Mouse (Mus musculus) left cerebral cortex, postnatal 36 days (tissue): ENCODE data around the gene Rnpepl1. TPM values are rescaled to one million over a fixed set of nuclear protein-coding genes. Genes with fewer than 3 reads are reported as not detected.

Experiments
- DNase-seq, 2 experiments: peaks; one replicate each; pipeline ENCODE4 v3.0.0; 2021 to 2022; ENCODE audit warnings: low spot score in 2 of 2, mixed read lengths in 1 of 2
- intact Hi-C: fragments of 180-260 bp; cut with DNase I; formaldehyde crosslinking; loops from one replicate; pipeline ENCODE4 v1.15.1; 2025
- total RNA-seq, 2 experiments: library from RNA; stranded (reverse); gene quantifications; 2 replicates each; pipeline ENCODE4 v1.2.3; 2021

Gene Rnpepl1
- total RNA-seq, 2 experiments from 2014 or later: 33.4 to 36.4 TPM

DNA sequence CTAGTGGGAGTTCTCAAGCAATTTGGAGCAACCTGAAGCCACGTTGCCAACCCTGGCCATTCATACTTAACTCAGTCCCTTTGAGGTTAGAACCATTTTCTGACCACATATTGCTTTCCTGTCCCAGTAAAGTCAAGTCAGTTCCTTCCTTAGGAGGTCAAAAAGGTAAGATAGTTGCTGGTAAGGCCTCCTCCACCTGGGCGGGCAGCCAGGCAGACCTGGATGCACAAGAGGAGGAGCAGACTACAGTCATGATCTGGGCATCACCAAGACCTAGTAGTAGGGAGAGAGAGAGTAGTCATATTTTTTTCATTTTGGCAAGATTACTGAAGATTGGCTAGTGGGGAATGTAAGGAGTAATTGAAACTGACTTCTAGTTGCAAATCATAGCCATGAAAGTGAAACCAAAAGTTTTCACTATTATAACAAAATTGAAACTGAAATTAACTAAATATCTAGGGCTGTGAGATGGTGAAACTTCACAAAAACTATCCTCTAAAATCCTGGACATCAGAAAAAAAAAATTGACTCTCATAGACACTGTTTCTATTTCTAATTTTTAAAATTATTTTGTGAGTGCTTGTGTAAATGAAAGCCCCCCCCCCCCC is 4.8 kb upstream of the Rnpepl1 start:
- intact Hi-C loops: no loop called here
- no peak for DNase-seq

DNA sequence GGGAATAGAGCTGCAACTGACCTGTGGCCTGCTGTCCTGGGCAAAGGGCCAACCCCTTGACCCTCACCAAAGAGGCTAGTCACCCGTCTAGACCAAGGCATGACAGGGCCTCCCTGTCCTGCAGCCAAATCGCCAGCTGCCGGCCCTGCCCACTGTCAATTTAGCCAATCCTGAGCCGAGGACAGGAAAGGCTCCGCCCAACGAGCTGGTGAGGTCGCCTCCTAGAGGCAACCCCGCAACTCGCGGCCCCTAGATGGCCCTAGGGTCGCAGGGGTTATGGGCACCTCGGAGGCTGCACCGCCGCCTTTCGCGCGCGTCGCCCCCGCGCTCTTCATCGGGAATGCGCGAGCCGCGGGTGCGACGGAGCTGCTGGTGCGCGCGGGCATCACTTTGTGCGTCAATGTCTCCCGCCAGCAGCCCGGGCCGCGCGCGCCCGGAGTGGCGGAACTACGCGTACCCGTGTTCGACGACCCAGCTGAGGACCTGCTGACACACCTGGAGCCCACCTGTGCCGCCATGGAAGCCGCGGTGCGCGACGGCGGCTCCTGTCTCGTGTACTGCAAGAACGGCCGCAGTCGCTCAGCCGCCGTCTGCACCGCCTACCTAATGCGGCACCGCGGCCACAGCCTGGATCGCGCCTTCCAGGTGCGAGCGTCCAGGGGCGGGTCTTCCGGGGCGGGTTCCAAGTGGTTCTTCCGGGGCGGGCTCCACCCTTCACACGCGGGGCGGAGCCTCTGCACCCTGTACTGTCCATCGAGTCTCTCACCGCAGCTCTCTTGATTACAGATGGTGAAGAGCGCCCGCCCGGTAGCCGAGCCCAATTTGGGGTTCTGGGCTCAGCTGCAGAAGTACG is 3.6 kb upstream of the Rnpepl1 start, which contains the start of gene Dusp28:
Dusp28 (plus strand) TSS at position 203 of the 853 bp plus-strand sequence.
- intact Hi-C loops: no loop called here

GRCm38 (mm10) chr1:92907632-92908360 is 2.8 kb upstream of the Rnpepl1 start:
- intact Hi-C loops: no loop called here

More for the DNA sequence above, 3.6 kb upstream of the Rnpepl1 start, which contains the start of gene Dusp28:
- DNase-seq: peak; percentile 83 to 85

GRCm38 (mm10) chr1:92908664-92909063 is 1.9 kb upstream of the Rnpepl1 start:
- no peak for DNase-seq
- intact Hi-C loops: no loop called here

More at GRCm38 (mm10) chr1:92907632-92908360, 2.8 kb upstream of the Rnpepl1 start:
- no peak for DNase-seq

GRCm38 (mm10) chr1:92909068-92909467 is 1.5 kb upstream of the Rnpepl1 start:
- intact Hi-C loops: no loop called here
- DNase-seq: no peak

DNA sequence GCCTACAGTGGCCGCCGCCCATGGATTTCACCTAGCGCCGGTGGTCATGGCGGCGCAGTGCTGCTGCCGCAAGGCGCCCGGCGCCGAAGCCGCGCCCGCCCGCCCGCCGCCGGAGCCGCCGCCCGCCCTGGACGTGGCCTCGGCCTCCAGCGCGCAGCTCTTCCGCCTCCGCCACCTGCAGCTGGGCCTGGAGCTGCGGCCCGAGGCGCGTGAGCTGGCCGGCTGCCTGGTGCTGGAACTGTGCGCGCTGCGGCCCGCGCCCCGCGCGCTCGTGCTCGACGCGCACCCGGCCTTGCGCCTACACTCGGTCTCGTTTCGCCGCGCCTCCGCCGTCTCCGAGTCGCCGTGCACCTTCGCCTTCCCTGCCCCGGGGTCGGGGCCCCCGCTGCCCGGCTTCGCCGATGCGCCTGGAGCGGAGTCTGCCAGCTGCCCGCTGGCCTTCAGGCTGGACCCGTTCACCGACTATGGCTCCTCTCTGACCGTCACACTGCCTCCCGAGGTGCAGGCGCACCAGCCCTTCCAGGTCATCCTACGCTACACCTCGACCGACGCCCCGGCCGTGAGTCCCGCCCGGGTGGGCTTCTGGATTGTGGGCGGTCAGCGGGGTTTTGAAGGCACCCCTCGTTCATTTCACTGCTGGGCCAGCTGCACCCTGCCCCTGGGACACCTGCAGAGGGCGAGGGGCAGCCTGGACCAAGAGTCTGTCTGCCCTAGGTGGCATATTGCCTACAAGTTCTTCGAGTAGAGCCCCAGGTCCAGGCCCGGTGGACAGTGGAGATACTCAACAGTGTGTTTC is 540 bp downstream of the Rnpepl1 start:
- peak; percentile 75 to 88 for DNase-seq
- intact Hi-C loops: no loop called here

DNA sequence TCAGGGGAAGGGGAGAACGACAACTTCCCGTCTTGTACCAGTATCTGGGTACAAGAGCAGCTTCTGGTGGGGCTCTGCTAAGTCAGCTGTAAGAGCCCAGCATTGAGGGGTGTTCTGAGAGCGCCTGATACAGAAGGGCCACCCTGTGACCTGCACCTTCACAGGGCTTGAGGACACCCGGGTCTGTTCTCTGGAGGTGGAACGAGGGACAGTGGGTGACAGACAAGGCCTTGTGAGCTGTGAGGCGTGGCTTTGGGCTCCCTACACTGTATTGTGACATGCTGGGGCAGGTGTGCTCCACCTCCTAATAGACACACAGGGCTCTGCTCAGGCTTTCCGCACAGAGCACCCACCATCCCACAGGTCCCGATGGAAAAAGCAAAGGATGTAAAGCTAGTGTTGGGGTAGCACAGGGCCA is 1.1 kb downstream of the Rnpepl1 start:
- intact Hi-C loops: no loop called here

DNA sequence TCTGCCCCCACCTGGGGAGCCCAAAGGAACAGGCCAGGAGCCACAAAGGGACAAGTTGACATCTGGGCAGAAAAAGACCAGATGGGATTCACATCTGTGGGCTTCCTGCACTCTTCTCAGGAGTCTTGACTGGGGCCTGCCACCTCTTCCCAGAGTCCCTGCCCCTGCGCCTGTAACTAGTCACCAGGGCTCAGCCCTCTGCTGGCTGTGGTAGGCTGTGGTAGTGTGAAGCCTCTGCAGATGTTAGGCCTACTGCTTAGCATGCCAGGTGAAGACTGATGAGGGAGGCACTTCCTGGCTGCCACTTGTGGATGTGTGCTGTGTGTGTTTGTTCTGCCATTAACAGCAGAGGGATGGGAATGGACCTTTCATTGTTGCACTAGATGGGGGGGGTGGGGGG is 1.7 kb downstream of the Rnpepl1 start:
- DNase-seq: no peak
- intact Hi-C loops: no loop called here

More for the DNA sequence above, 1.1 kb downstream of the Rnpepl1 start:
- no peak for DNase-seq

- intact Hi-C loops: no loop called here
Measured at GRCm38 (mm10) chr1:92914239-92914638, 3.7 kb downstream of the Rnpepl1 start.

DNA sequence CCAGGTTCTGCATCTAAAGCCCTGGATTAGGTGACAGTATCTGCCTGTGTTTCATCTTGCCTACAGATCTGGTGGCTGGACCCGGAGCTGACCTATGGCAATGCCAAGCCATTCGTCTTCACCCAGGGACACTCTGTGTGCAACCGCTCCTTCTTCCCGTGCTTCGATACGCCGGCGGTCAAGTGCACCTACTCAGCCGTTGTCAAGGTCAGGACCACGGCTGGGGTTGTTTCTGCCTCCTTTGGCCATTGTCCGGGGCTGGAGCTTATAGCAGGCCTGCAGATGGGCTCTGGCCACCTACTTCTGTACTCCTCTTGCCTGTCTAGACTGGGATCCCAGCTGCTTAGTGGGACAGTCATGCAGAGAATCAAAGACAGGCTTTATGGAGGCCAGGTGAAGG is 4.4 kb downstream of the Rnpepl1 start:
- intact Hi-C loops: no loop called here
- no peak for DNase-seq

More at GRCm38 (mm10) chr1:92914239-92914638, 3.7 kb downstream of the Rnpepl1 start:
- no peak for DNase-seq

GRCm38 (mm10) chr1:92916725-92917124 is 6.1 kb downstream of the Rnpepl1 start:
- intact Hi-C loops: no loop called here
- DNase-seq: no peak

DNA sequence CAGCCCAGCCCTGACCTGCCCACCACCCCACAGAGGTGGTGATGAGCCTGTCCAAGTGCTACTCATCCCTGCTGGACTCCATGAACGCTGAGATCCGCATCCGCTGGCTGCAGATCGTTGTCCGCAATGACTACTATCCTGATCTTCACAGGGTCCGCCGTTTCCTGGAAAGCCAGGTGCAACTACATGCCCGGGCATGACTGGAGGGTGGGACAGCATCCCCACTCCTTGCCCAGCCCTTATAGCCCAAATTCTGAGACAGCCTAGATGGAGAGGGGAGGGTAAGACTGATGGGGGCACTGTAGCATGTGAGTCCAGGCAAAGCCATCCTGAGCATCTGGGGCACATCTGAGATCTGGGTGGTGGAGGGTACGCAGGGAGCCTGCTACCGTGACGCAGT is 8.6 kb downstream of the Rnpepl1 start:
- intact Hi-C loops: no loop called here
- DNase-seq: no peak

DNA sequence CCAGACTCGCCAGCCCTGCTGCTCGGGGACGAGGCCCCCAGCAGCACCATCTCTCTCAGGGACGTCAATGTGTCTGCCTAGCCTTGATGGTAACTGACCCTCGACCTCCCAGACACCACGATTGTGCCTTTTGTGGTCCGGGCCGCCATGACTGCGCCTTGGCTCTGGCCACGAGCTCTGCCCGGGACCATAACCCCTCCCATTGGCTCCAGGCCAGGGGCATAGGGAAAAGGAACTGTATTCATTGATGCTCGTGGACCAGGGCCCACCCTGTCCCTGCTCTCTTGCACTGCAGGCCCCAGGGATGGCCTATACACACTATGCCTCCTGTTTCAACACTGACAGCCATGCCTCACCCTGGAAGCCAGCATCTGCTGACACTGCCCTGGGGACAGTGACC is 9.2 kb downstream of the Rnpepl1 start:
- DNase-seq: no peak
- intact Hi-C loops: no loop called here

- DNase-seq: no peak
- intact Hi-C loops: no loop called here
Measured at GRCm38 (mm10) chr1:92920474-92921200, 10.1 kb downstream of the Rnpepl1 start.

- intact Hi-C loops: no loop called here
- DNase-seq: no peak
Measured at GRCm38 (mm10) chr1:92921496-92921895, 10.9 kb downstream of the Rnpepl1 start.

GRCm38 (mm10) chr1:92930171-92930706 is 19.7 kb downstream of the Rnpepl1 start:
- intact Hi-C loops: no loop called here
- DNase-seq: no peak

DNA sequence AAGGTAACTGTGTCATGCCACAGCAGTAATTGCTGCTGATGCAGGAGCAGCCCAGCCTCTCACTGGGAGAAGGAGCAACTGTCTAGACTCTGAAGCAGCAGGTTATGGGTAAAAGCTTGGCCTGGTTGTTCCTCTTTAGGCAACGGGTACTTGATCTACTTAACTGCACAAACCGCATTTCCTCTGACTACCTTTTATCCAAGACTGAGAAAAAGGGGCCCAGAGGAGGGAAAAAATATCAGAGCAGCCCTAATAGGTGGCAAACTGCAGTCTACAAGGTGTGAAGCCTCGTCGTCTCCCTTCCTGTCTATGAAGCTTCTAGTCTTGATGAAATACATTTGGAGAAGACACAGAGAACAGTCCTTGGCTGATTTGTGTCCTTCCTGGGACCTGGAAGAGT is 23.0 kb downstream of the Rnpepl1 start:
- intact Hi-C loops: no loop called here
- no peak for DNase-seq

- peak; percentile 97 for DNase-seq
- intact Hi-C loops: no loop called here
Measured at GRCm38 (mm10) chr1:92934182-92934827, 23.7 kb downstream of the Rnpepl1 start, which contains the start of gene Capn10. TSS of gene Capn10 (plus strand) at chr1:92934376.
